Mouse (Mus musculus): ENCODE measurements at regions not wholly inside any gene's neighbourhood (a gene's known extent, or its start where the extent isn't known, plus 50 kb on each side); places are given as distances from the start of the nearest gene placed in this dataset.

DNA sequence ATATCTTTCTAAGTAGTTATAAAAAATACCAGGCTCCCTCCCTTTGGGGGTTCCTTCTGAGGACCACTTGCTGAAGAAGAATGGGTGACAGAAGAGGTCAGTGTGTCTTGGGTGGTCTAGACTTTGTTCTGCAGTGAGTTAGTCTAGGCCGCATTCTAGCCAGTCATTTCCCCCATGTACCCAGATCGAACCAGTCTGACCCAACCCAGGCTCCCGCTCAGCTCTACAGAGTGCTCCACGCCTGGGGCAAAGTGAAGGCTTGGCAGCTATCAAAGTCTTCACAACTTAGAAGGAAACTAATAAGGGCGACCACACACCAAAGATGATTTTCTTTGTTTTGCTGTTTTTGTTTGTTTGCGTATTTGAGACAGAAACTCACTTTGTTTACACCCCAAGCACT is 92.4 kb upstream of the Marcks start:
- TF ChIP-seq TBP (conservative IDR thresholded peaks at IDR 0.05; ENCODE audit: low read depth, low read length) (no peak), USF1 (IDR thresholded peaks at IDR 0.05; ENCODE audit: low read depth, low read length) (no peak), HCFC1 (IDR thresholded peaks at IDR 0.05; ENCODE audit: low read depth, low read length) (no peak), POLR2A (IDR thresholded peaks at IDR 0.05; ENCODE audit: low read depth, low read length) (no peak), RAD21 (IDR thresholded peaks at IDR 0.05; ENCODE audit: low read depth, low read length) (no peak), EP300 (IDR thresholded peaks at IDR 0.05; ENCODE audit: low read length) (no peak), IRF4 (IDR thresholded peaks at IDR 0.05; ENCODE audit: low read depth, low read length) (no peak), TCF12 (IDR thresholded peaks at IDR 0.05; ENCODE audit: low read depth, low read length) (no peak), CTCF (conservative IDR thresholded peaks at IDR 0.05 in 1 of 2, IDR thresholded peaks at IDR 0.05 in 1 of 2; ENCODE audit: low read depth in 2 of 2, low read length in 2 of 2) (no peak), E2F4 (IDR thresholded peaks at IDR 0.05; ENCODE audit: insufficient replicate concordance, low read depth, low read length) (no peak), MXI1 (IDR thresholded peaks at IDR 0.05; ENCODE audit: low read depth, low read length) (no peak), MAFK (IDR thresholded peaks at IDR 0.05; ENCODE audit: insufficient replicate concordance, low read length) (no peak)

Measured in CH12.LX (cell line).